Mouse (Mus musculus): ENCODE data around the gene Tpsb2. TPM values are rescaled to one million over a fixed set of nuclear protein-coding genes. Genes with fewer than 3 reads are reported as not detected.

Tpsb2 gene
- polyA plus RNA-seq (2012; rRNA removed) = 0.76 and 2.8 TPM in 2 replicates

DNA sequence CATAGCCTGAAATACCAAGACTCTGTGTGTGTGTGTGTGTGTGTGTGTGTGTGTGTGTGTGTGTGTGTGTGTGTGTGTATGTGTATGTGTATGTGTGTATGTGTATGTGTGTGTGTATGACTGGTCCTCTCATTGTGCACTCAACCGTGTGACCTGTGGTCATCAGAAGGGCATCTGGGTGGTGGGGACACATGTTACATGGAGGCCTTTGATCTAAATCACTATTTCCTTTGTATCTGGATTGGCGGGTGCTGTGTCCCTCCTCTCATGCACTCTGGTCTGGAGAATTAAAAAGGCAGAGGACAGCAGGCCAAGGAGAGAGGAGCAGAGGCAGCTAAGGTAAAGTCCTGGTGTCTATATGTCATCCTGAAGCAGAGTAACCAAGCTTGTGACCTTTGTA lies at the start of gene Tpsb2:
TSS of gene Tpsb2 (plus strand) at position 301 of the 400 bp plus-strand sequence.

DNA sequence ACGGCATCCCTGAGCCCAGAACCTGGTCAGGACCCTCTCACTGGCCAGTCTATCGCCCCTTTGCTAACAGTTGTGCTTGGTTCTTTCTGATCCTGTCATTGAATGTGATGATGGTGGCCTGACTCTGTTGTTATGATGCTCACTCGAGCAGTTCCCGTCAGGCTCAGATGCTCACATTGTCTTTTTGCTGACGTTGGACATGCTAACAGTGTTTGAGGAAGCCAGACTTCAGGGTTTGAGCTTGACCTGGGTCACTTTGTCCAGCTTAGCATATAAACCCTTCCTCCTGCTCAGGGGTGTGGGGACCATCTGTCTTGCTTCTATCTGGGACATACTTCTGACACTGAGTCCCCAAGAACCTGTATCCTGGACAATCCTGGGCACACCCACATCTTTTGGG lies 47.8 kb upstream of the Tpsb2 start, which contains the start of gene Prss29:
TSS of gene Prss29 (plus strand) at position 301 of the 400 bp plus-strand sequence.

DNA sequence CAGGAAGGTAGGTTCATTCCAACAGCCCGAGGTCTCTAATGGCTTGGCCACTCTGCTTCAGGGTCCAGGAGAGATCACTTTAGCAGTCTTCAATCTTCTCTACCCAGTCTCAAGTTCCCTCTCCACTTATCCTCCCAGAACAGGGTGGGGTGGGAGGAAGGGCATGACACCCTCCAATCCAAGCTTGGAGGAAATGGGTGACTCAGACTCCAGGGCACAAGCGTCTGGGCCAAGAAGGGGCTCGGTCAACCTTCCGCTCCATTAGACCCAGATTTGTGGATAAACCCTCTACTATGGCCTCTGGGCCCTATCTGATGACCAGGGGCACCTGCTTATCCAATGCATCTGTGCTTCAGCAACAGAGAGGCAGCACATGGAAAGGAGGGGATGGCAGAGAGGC lies 20.6 kb upstream of the Tpsb2 start, which contains the start of gene Tpsab1:
TSS of gene Tpsab1 (minus strand) at position 101 of the 400 bp plus-strand sequence.

DNA sequence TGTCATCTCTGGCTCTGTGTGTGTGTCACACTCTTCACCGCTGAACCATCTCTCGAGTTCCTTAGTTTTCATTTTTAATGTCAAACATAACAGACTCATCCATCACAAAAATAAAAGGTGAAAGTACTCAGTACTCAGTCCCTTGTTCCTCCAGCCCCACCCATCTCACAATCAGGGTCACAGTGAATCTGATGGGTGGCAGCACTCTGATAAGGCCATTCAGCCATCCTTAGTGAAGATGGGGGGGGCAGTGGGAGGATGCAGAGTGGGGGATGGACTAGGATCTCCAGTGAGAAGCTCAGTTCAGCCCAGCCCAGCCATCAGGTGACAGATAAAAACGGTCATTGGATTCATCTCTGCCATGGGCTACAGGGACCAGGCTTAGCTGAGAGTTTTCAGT lies 2.9 kb downstream of the Tpsb2 start, which contains the start of gene Tpsg1:
TSS of gene Tpsg1 (plus strand) at position 301 of the 400 bp plus-strand sequence.

Other genes starting within 250 kb of the Tpsb2 start
- gene Ptx4, start 245.5 kb upstream of the Tpsb2 start, polyA plus RNA-seq (2012; rRNA removed) = 0.08 and 0.23 TPM in 2 replicates
- gene Clcn7, start 232.9 kb upstream of the Tpsb2 start, polyA plus RNA-seq (2012; rRNA removed) = 41.6 and 42.0 TPM in 2 replicates
- gene Ccdc154, start 203.8 kb upstream of the Tpsb2 start, polyA plus RNA-seq (2012; rRNA removed) = 0.03 and 0.06 TPM in 2 replicates
- gene Gm38655, start 190.8 kb upstream of the Tpsb2 start, polyA plus RNA-seq (2012; rRNA removed) = not detected in 2 replicates
- gene BC003965, start 181.8 kb upstream of the Tpsb2 start, polyA plus RNA-seq (2012; rRNA removed) = 24.3 and 25.5 TPM in 2 replicates
- gene Unkl, start 177.9 kb upstream of the Tpsb2 start, polyA plus RNA-seq (2012; rRNA removed) = 25.4 and 27.6 TPM in 2 replicates
- gene Gnptg, start 126.2 kb upstream of the Tpsb2 start, polyA plus RNA-seq (2012; rRNA removed) = 103 TPM in 2 replicates
- 43.7 and 45.7 TPM in 2 replicates for gene Tsr3, start 126.1 kb upstream of the Tpsb2 start, polyA plus RNA-seq (2012; rRNA removed)
- 44.7 and 46.0 TPM in 2 replicates for gene Baiap3, start 109.9 kb upstream of the Tpsb2 start, polyA plus RNA-seq (2012; rRNA removed)
- gene Ube2i, start 91.7 kb upstream of the Tpsb2 start, polyA plus RNA-seq (2012; rRNA removed) = 481 TPM in 2 replicates
- 0.04 TPM in 1 of 2 replicates, not detected in the other for gene Prss34, start 67.9 kb upstream of the Tpsb2 start, polyA plus RNA-seq (2012; rRNA removed)
- gene Prss28, start 57.7 kb upstream of the Tpsb2 start, polyA plus RNA-seq (2012; rRNA removed) = not detected in 2 replicates
- not detected in 2 replicates for gene Prss29, start 47.7 kb upstream of the Tpsb2 start, polyA plus RNA-seq (2012; rRNA removed)
- gene Tpsab1, start 20.7 kb upstream of the Tpsb2 start, polyA plus RNA-seq (2012; rRNA removed) = 0.08 TPM in 1 of 2 replicates, not detected in the other
- 0.10 and 0.11 TPM in 2 replicates for gene Tpsg1, start 3.0 kb downstream of the Tpsb2 start, polyA plus RNA-seq (2012; rRNA removed)
- 87.9 and 99.5 TPM in 2 replicates for gene Cacna1h, start 67.5 kb downstream of the Tpsb2 start, polyA plus RNA-seq (2012; rRNA removed)
- gene Tekt4, start 88.3 kb downstream of the Tpsb2 start, polyA plus RNA-seq (2012; rRNA removed) = 1.6 and 1.9 TPM in 2 replicates
- 0.82 and 0.89 TPM in 2 replicates for gene Sstr5, start 131.0 kb downstream of the Tpsb2 start, polyA plus RNA-seq (2012; rRNA removed)
- 16.0 and 21.7 TPM in 2 replicates for gene Sox8, start 204.4 kb downstream of the Tpsb2 start, polyA plus RNA-seq (2012; rRNA removed)
- 9.8 and 11.4 TPM in 2 replicates for gene Lmf1, start 212.8 kb downstream of the Tpsb2 start, polyA plus RNA-seq (2012; rRNA removed)

All from central nervous system, embryonic 18 days (tissue).